Mouse (Mus musculus): ENCODE measurements around the gene Ctnna2. TPM values are rescaled to one million over a fixed set of nuclear protein-coding genes. Genes with fewer than 3 reads are reported as not detected.

Ctnna2 gene
- polyA plus RNA-seq, 1 experiment from 2014 or later = 1.2 TPM

- H3K36me3 ChIP-seq (ENCODE audit: control insufficient read depth, insufficient read depth) = no peaks in the 10 kb centered on the region
- no peak for ATAC-seq (replicated peaks; ENCODE audit: extremely low read depth, insufficient read depth, low FRiP score)
Measured at GRCm38 (mm10) chr6:77191635-77192034, 787.9 kb downstream of the Ctnna2 start.

GRCm38 (mm10) chr6:77188628-77189027 is 790.9 kb downstream of the Ctnna2 start:
- Histone ChIP-seq H3K36me3 (ENCODE audit: control insufficient read depth, insufficient read depth) (no peaks in the 10 kb centered on the region), H3K27ac (ENCODE audit: low read length) (no peak overlapping the region), H3K4me2 (ENCODE audit: low read depth, low read length) (no peak overlapping the region), H3K4me3 (ENCODE audit: low read length) (no peak overlapping the region), H3K9ac (ENCODE audit: low read length) (no peak overlapping the region), H3K27me3 (ENCODE audit: control insufficient read depth, insufficient read depth, low read length) (no peaks in the 10 kb centered on the region), H3K4me1 (ENCODE audit: control insufficient read depth, insufficient read depth, low read length) (no peaks in the 10 kb centered on the region), H3K9me3 (replicated peaks; ENCODE audit: control insufficient read depth, low read length) (no peaks in the 10 kb centered on the region)
- WGBS = 93% methylated on average over 2 of the region's 2 CpGs
- no peak for ATAC-seq (replicated peaks; ENCODE audit: extremely low read depth, insufficient read depth, low FRiP score)

More at GRCm38 (mm10) chr6:77191635-77192034, 787.9 kb downstream of the Ctnna2 start:
- 58% methylated on average over 4 of the region's 4 CpGs for WGBS
- Histone ChIP-seq H3K4me1 (ENCODE audit: control insufficient read depth, insufficient read depth, low read length) (no peaks in the 10 kb centered on the region), H3K27me3 (ENCODE audit: control insufficient read depth, insufficient read depth, low read length) (no peaks in the 10 kb centered on the region), H3K27ac (ENCODE audit: low read length) (no peak overlapping the region), H3K4me3 (ENCODE audit: low read length) (no peak overlapping the region), H3K9ac (ENCODE audit: low read length) (no peak overlapping the region), H3K4me2 (ENCODE audit: low read depth, low read length) (no peak overlapping the region), H3K9me3 (replicated peaks; ENCODE audit: control insufficient read depth, low read length) (no peaks in the 10 kb centered on the region)

- H3K36me3 ChIP-seq (ENCODE audit: control insufficient read depth, insufficient read depth) = no peaks in the 10 kb centered on the region
- ATAC-seq (replicated peaks; ENCODE audit: extremely low read depth, insufficient read depth, low FRiP score) = no peak
- H3K9ac ChIP-seq (ENCODE audit: low read length) = no peak overlapping the region
- no peaks in the 10 kb centered on the region for H3K27me3 ChIP-seq (ENCODE audit: control insufficient read depth, insufficient read depth, low read length)
- WGBS = 76% methylated on average over 4 of the region's 4 CpGs
- H3K4me3 ChIP-seq (ENCODE audit: low read length) = no peak overlapping the region
- H3K27ac ChIP-seq (ENCODE audit: low read length) = no peak overlapping the region
- no peak overlapping the region for H3K4me2 ChIP-seq (ENCODE audit: low read depth, low read length)
- no peaks in the 10 kb centered on the region for H3K9me3 ChIP-seq (replicated peaks; ENCODE audit: control insufficient read depth, low read length)
- H3K4me1 ChIP-seq (ENCODE audit: control insufficient read depth, insufficient read depth, low read length) = no peaks in the 10 kb centered on the region
Measured at GRCm38 (mm10) chr6:77185751-77186150, 793.7 kb downstream of the Ctnna2 start.

- 49% methylated on average over 2 of the region's 2 CpGs for WGBS
- H3K27ac ChIP-seq (ENCODE audit: low read length) = no peak overlapping the region
- H3K4me2 ChIP-seq (ENCODE audit: low read depth, low read length) = no peak overlapping the region
- H3K4me1 ChIP-seq (ENCODE audit: control insufficient read depth, insufficient read depth, low read length) = no peaks in the 10 kb centered on the region
- no peaks in the 10 kb centered on the region for H3K36me3 ChIP-seq (ENCODE audit: control insufficient read depth, insufficient read depth)
- H3K9me3 ChIP-seq (replicated peaks; ENCODE audit: control insufficient read depth, low read length) = no peaks in the 10 kb centered on the region
- no peaks in the 10 kb centered on the region for H3K27me3 ChIP-seq (ENCODE audit: control insufficient read depth, insufficient read depth, low read length)
- no peak for ATAC-seq (replicated peaks; ENCODE audit: extremely low read depth, insufficient read depth, low FRiP score)
- no peak overlapping the region for H3K4me3 ChIP-seq (ENCODE audit: low read length)
- H3K9ac ChIP-seq (ENCODE audit: low read length) = no peak overlapping the region
Measured at GRCm38 (mm10) chr6:77184896-77185295, 794.6 kb downstream of the Ctnna2 start.

DNA sequence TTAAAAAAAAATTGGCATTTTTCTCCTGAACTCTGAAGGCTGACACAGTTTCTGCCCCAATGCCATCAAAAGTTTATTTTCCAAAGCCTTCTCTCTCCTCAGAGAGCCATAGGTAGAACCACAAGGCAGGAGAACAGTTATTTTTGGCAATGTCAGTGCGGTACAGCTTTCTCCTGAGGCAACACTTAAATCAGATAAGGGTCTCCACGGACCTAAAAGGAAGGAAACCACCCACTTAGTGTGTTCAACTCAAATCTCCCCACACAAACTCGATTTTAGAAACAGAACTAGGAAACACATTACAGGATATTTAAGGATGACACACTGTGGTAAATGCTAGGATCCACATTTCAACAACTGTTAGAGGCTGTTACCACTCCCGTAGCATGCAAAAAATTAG is 803.7 kb downstream of the Ctnna2 start:
- no peaks in the 10 kb centered on the region for H3K27me3 ChIP-seq (ENCODE audit: control insufficient read depth, insufficient read depth, low read length)
- no peak overlapping the region for H3K9ac ChIP-seq (ENCODE audit: low read length)
- H3K4me2 ChIP-seq (ENCODE audit: low read depth, low read length) = no peak overlapping the region
- no peaks in the 10 kb centered on the region for H3K4me1 ChIP-seq (ENCODE audit: control insufficient read depth, insufficient read depth, low read length)
- WGBS = 25% methylated on average over 4 of the region's 4 CpGs
- H3K9me3 ChIP-seq (replicated peaks; ENCODE audit: control insufficient read depth, low read length) = no peaks in the 10 kb centered on the region
- no peak for ATAC-seq (replicated peaks; ENCODE audit: extremely low read depth, insufficient read depth, low FRiP score)
- no peaks in the 10 kb centered on the region for H3K36me3 ChIP-seq (ENCODE audit: control insufficient read depth, insufficient read depth)
- H3K27ac ChIP-seq (ENCODE audit: low read length) = no peak overlapping the region
- H3K4me3 ChIP-seq (ENCODE audit: low read length) = no peak overlapping the region

GRCm38 (mm10) chr6:77157028-77157427 is 822.5 kb downstream of the Ctnna2 start:
- 77% methylated on average over 5 of the region's 5 CpGs for WGBS

GRCm38 (mm10) chr6:77139306-77139920 is 840.1 kb downstream of the Ctnna2 start:
- Histone ChIP-seq H3K9me3 (replicated peaks; ENCODE audit: control insufficient read depth, low read length) (no peaks in the 10 kb centered on the region), H3K36me3 (ENCODE audit: control insufficient read depth, insufficient read depth) (no peaks in the 10 kb centered on the region), H3K4me3 (ENCODE audit: low read length) (no peak overlapping the region), H3K9ac (ENCODE audit: low read length) (no peak overlapping the region), H3K27me3 (ENCODE audit: control insufficient read depth, insufficient read depth, low read length) (no peaks in the 10 kb centered on the region), H3K4me1 (ENCODE audit: control insufficient read depth, insufficient read depth, low read length) (no peaks in the 10 kb centered on the region), H3K4me2 (ENCODE audit: low read depth, low read length) (no peak overlapping the region), H3K27ac (ENCODE audit: low read length) (no peak overlapping the region)
- 89% methylated on average over 4 of the region's 4 CpGs for WGBS
- no peak for ATAC-seq (replicated peaks; ENCODE audit: extremely low read depth, insufficient read depth, low FRiP score)

More at GRCm38 (mm10) chr6:77157028-77157427, 822.5 kb downstream of the Ctnna2 start:
- no peaks in the 10 kb centered on the region for H3K36me3 ChIP-seq (ENCODE audit: control insufficient read depth, insufficient read depth)
- no peak overlapping the region for H3K27ac ChIP-seq (ENCODE audit: low read length)
- no peaks in the 10 kb centered on the region for H3K9me3 ChIP-seq (replicated peaks; ENCODE audit: control insufficient read depth, low read length)
- no peaks in the 10 kb centered on the region for H3K27me3 ChIP-seq (ENCODE audit: control insufficient read depth, insufficient read depth, low read length)
- no peak overlapping the region for H3K4me3 ChIP-seq (ENCODE audit: low read length)
- no peak overlapping the region for H3K4me2 ChIP-seq (ENCODE audit: low read depth, low read length)
- no peaks in the 10 kb centered on the region for H3K4me1 ChIP-seq (ENCODE audit: control insufficient read depth, insufficient read depth, low read length)
- no peak for ATAC-seq (replicated peaks; ENCODE audit: extremely low read depth, insufficient read depth, low FRiP score)
- H3K9ac ChIP-seq (ENCODE audit: low read length) = no peak overlapping the region

- Histone ChIP-seq H3K9ac (ENCODE audit: low read length) (no peak overlapping the region), H3K36me3 (ENCODE audit: control insufficient read depth, insufficient read depth) (no peaks in the 10 kb centered on the region), H3K4me2 (ENCODE audit: low read depth, low read length) (no peak overlapping the region), H3K27ac (ENCODE audit: low read length) (no peak overlapping the region), H3K4me3 (ENCODE audit: low read length) (no peak overlapping the region), H3K9me3 (replicated peaks; ENCODE audit: control insufficient read depth, low read length) (no peaks in the 10 kb centered on the region), H3K27me3 (ENCODE audit: control insufficient read depth, insufficient read depth, low read length) (no peaks in the 10 kb centered on the region), H3K4me1 (ENCODE audit: control insufficient read depth, insufficient read depth, low read length) (no peaks in the 10 kb centered on the region)
- WGBS = 72% methylated on average over 2 of the region's 2 CpGs
- no peak for ATAC-seq (replicated peaks; ENCODE audit: extremely low read depth, insufficient read depth, low FRiP score)
Measured at GRCm38 (mm10) chr6:77120926-77121325, 858.6 kb downstream of the Ctnna2 start.

GRCm38 (mm10) chr6:77120510-77120909 is 859.0 kb downstream of the Ctnna2 start:
- WGBS = 70% methylated on average over 5 of the region's 5 CpGs
- no peak for ATAC-seq (replicated peaks; ENCODE audit: extremely low read depth, insufficient read depth, low FRiP score)
- H3K9me3 ChIP-seq (replicated peaks; ENCODE audit: control insufficient read depth, low read length) = no peaks in the 10 kb centered on the region
- no peaks in the 10 kb centered on the region for H3K36me3 ChIP-seq (ENCODE audit: control insufficient read depth, insufficient read depth)
- no peak overlapping the region for H3K4me3 ChIP-seq (ENCODE audit: low read length)
- no peaks in the 10 kb centered on the region for H3K27me3 ChIP-seq (ENCODE audit: control insufficient read depth, insufficient read depth, low read length)
- H3K9ac ChIP-seq (ENCODE audit: low read length) = no peak overlapping the region
- H3K4me1 ChIP-seq (ENCODE audit: control insufficient read depth, insufficient read depth, low read length) = no peaks in the 10 kb centered on the region
- no peak overlapping the region for H3K4me2 ChIP-seq (ENCODE audit: low read depth, low read length)
- H3K27ac ChIP-seq (ENCODE audit: low read length) = no peak overlapping the region

All from heart, embryonic 16.5 days (tissue).